Mouse (Mus musculus): ENCODE measurements at regions not wholly inside any gene's neighbourhood (a gene's known extent, or its start where the extent isn't known, plus 50 kb on each side); places are given as distances from the start of the nearest gene placed in this dataset.

- 52% methylated on average over 8 of the region's 8 CpGs for WGBS
- Histone ChIP-seq H3K27me3 (ENCODE audit: control insufficient read depth, insufficient read depth, low read length) (no peaks in the 10 kb centered on the region), H3K36me3 (ENCODE audit: control insufficient read depth, insufficient read depth, low read length) (no peaks in the 10 kb centered on the region)
Measured at GRCm38 (mm10) chr4:131075326-131075932, 131.2 kb downstream of the Matn1 start.

GRCm38 (mm10) chr4:131076628-131077027 lies 132.4 kb downstream of the Matn1 start:
- Histone ChIP-seq H3K36me3 (ENCODE audit: control insufficient read depth, insufficient read depth, low read length) (no peaks in the 10 kb centered on the region), H3K4me1 (replicated peaks; ENCODE audit: control insufficient read depth, insufficient read depth) (no peaks in the 10 kb centered on the region), H3K27me3 (ENCODE audit: control insufficient read depth, insufficient read depth, low read length) (no peaks in the 10 kb centered on the region), H3K27ac (replicated peaks) (no peak overlapping the region), H3K4me2 (replicated peaks; ENCODE audit: low read depth) (no peak overlapping the region), H3K9ac (ENCODE audit: low read length) (no peak overlapping the region), H3K9me3 (ENCODE audit: control insufficient read depth, low read length) (no peaks in the 10 kb centered on the region), H3K4me3 (ENCODE audit: low read depth, low read length) (no peak overlapping the region)
- DNase-seq (ENCODE audit: low spot score): no peak
- no peak for ATAC-seq (ENCODE audit: low FRiP score, low TSS enrichment)
- 42% methylated on average over 3 of the region's 3 CpGs for WGBS
- TF ChIP-seq CTCF (IDR thresholded peaks at IDR 0.05; ENCODE audit: low read depth) (no peak), EP300 (optimal IDR thresholded peaks at IDR 0.05) (no peak)

More at GRCm38 (mm10) chr4:131075326-131075932, 131.2 kb downstream of the Matn1 start:
- Histone ChIP-seq H3K4me2 (replicated peaks; ENCODE audit: low read depth) (no peak overlapping the region), H3K4me3 (ENCODE audit: low read depth, low read length) (no peak overlapping the region), H3K9ac (ENCODE audit: low read length) (no peak overlapping the region), H3K9me3 (ENCODE audit: control insufficient read depth, low read length) (no peaks in the 10 kb centered on the region), H3K4me1 (replicated peaks; ENCODE audit: control insufficient read depth, insufficient read depth) (no peaks in the 10 kb centered on the region), H3K27ac (replicated peaks) (no peak overlapping the region)
- TF ChIP-seq CTCF (IDR thresholded peaks at IDR 0.05; ENCODE audit: low read depth): no peak
- no peak for TF ChIP-seq EP300 (optimal IDR thresholded peaks at IDR 0.05)
- no peak for ATAC-seq (ENCODE audit: low FRiP score, low TSS enrichment)
- DNase-seq (ENCODE audit: low spot score): no peak

- H3K4me1 ChIP-seq (replicated peaks; ENCODE audit: control insufficient read depth, insufficient read depth): no peaks in the 10 kb centered on the region
- H3K36me3 ChIP-seq (ENCODE audit: control insufficient read depth, insufficient read depth, low read length): no peaks in the 10 kb centered on the region
- H3K4me2 ChIP-seq (replicated peaks; ENCODE audit: low read depth): no peak overlapping the region
- H3K9me3 ChIP-seq (ENCODE audit: control insufficient read depth, low read length): no peaks in the 10 kb centered on the region
- no peak for ATAC-seq (ENCODE audit: low FRiP score, low TSS enrichment)
- no peak overlapping the region for H3K27ac ChIP-seq (replicated peaks)
- 25% methylated on average over 1 of the region's 1 CpGs for WGBS
- H3K9ac ChIP-seq (ENCODE audit: low read length): no peak overlapping the region
- DNase-seq (ENCODE audit: low spot score): no peak
- no peaks in the 10 kb centered on the region for H3K27me3 ChIP-seq (ENCODE audit: control insufficient read depth, insufficient read depth, low read length)
- no peak overlapping the region for H3K4me3 ChIP-seq (ENCODE audit: low read depth, low read length)
- TF ChIP-seq CTCF (IDR thresholded peaks at IDR 0.05; ENCODE audit: low read depth): no peak
- TF ChIP-seq EP300 (optimal IDR thresholded peaks at IDR 0.05): no peak
Measured at GRCm38 (mm10) chr4:131080113-131080512, 135.9 kb downstream of the Matn1 start.

GRCm38 (mm10) chr4:131083405-131083804 lies 139.2 kb downstream of the Matn1 start:
- no peak overlapping the region for H3K4me2 ChIP-seq (replicated peaks; ENCODE audit: low read depth)
- H3K4me3 ChIP-seq (ENCODE audit: low read depth, low read length): no peak overlapping the region
- no peak for ATAC-seq (ENCODE audit: low FRiP score, low TSS enrichment)
- no peak for DNase-seq (ENCODE audit: low spot score)
- no peak overlapping the region for H3K27ac ChIP-seq (replicated peaks)
- H3K36me3 ChIP-seq (ENCODE audit: control insufficient read depth, insufficient read depth, low read length): no peaks in the 10 kb centered on the region
- H3K27me3 ChIP-seq (ENCODE audit: control insufficient read depth, insufficient read depth, low read length): no peaks in the 10 kb centered on the region
- H3K4me1 ChIP-seq (replicated peaks; ENCODE audit: control insufficient read depth, insufficient read depth): no peaks in the 10 kb centered on the region
- no peaks in the 10 kb centered on the region for H3K9me3 ChIP-seq (ENCODE audit: control insufficient read depth, low read length)
- TF ChIP-seq EP300 (optimal IDR thresholded peaks at IDR 0.05): no peak
- no peak for TF ChIP-seq CTCF (IDR thresholded peaks at IDR 0.05; ENCODE audit: low read depth)
- 61% methylated on average over 3 of the region's 3 CpGs for WGBS
- no peak overlapping the region for H3K9ac ChIP-seq (ENCODE audit: low read length)

GRCm38 (mm10) chr4:131097421-131097820 lies 153.2 kb downstream of the Matn1 start:
- DNase-seq (ENCODE audit: low spot score): no peak
- Histone ChIP-seq H3K4me1 (replicated peaks; ENCODE audit: control insufficient read depth, insufficient read depth) (no peaks in the 10 kb centered on the region), H3K4me2 (replicated peaks; ENCODE audit: low read depth) (no peak overlapping the region), H3K27ac (replicated peaks) (no peak overlapping the region), H3K36me3 (ENCODE audit: control insufficient read depth, insufficient read depth, low read length) (no peaks in the 10 kb centered on the region), H3K9me3 (ENCODE audit: control insufficient read depth, low read length) (no peaks in the 10 kb centered on the region), H3K27me3 (ENCODE audit: control insufficient read depth, insufficient read depth, low read length) (no peaks in the 10 kb centered on the region), H3K4me3 (ENCODE audit: low read depth, low read length) (no peak overlapping the region), H3K9ac (ENCODE audit: low read length) (no peak overlapping the region)
- WGBS: 38% methylated on average over 6 of the region's 6 CpGs
- no peak for ATAC-seq (ENCODE audit: low FRiP score, low TSS enrichment)
- no peak for TF ChIP-seq EP300 (optimal IDR thresholded peaks at IDR 0.05)
- no peak for TF ChIP-seq CTCF (IDR thresholded peaks at IDR 0.05; ENCODE audit: low read depth)

- Histone ChIP-seq H3K4me2 (replicated peaks; ENCODE audit: low read depth) (no peak overlapping the region), H3K36me3 (ENCODE audit: control insufficient read depth, insufficient read depth, low read length) (no peaks in the 10 kb centered on the region), H3K27me3 (ENCODE audit: control insufficient read depth, insufficient read depth, low read length) (no peaks in the 10 kb centered on the region), H3K27ac (replicated peaks) (no peak overlapping the region), H3K9me3 (ENCODE audit: control insufficient read depth, low read length) (no peaks in the 10 kb centered on the region), H3K4me1 (replicated peaks; ENCODE audit: control insufficient read depth, insufficient read depth) (no peaks in the 10 kb centered on the region), H3K4me3 (ENCODE audit: low read depth, low read length) (no peak overlapping the region), H3K9ac (ENCODE audit: low read length) (no peak overlapping the region)
- WGBS: 41% methylated on average over 10 of the region's 10 CpGs
- ATAC-seq (ENCODE audit: low FRiP score, low TSS enrichment) (no peak), DNase-seq (ENCODE audit: low spot score) (no peak)
- TF ChIP-seq EP300 (optimal IDR thresholded peaks at IDR 0.05) (no peak), CTCF (IDR thresholded peaks at IDR 0.05; ENCODE audit: low read depth) (no peak)
Measured at GRCm38 (mm10) chr4:131100093-131100795, 156.1 kb downstream of the Matn1 start.
